Mouse (Mus musculus) embryonic fibroblast, embryonic 13.5 days (primary cell): Measurements from ENCODE around the gene Akap11. TPM values are rescaled to one million over a fixed set of nuclear protein-coding genes. Genes with fewer than 3 reads are reported as not detected.

Experiments
- H3K27ac ChIP-seq: 2 replicates; pipeline ENCODE4 v1.5.1; 2012; ENCODE audit warnings: low read length, control low read depth, inconsistent platforms; ENCODE audit not compliant: insufficient read depth
- H3K4me1 ChIP-seq: 2 replicates; pipeline ENCODE4 v1.6.1; 2011; ENCODE audit warnings: low read length; ENCODE audit not compliant: control insufficient read depth, insufficient read depth
- H3K4me3 ChIP-seq: 2 replicates; pipeline ENCODE4 v1.5.1; 2011; ENCODE audit warnings: mild to moderate bottlenecking, control low read depth, low read length; ENCODE audit not compliant: insufficient read depth
- CTCF ChIP-seq: IDR thresholded peaks from 2 replicates; pipeline ENCODE4 v1.5.1; 2011; ENCODE audit warnings: mild to moderate bottlenecking, control low read depth, low read length, moderate library complexity, borderline replicate concordance; ENCODE audit not compliant: insufficient read depth
- POLR2A ChIP-seq: IDR thresholded peaks from 2 replicates; pipeline ENCODE4 v1.6.1; 2011; ENCODE audit warnings: low read depth, mild to moderate bottlenecking, control low read depth, low read length, moderate library complexity
- polyA plus RNA-seq: library from polyadenylated mRNA; stranded (reverse); fragments of >200 nt; gene quantifications from 2 replicates; pipeline ENCODE4 v1.2.4, GENCODE M21; 2011; ENCODE audit warnings: low read depth; ENCODE audit not compliant: missing spikeins, insufficient read length

Akap11 gene
- polyA plus RNA-seq, 1 experiment = 59.1 TPM

- TF ChIP-seq POLR2A (no peak), CTCF (no peak)
- H3K27ac ChIP-seq = no peak overlapping the region
- no peaks in the 10 kb centered on the region for H3K4me1 ChIP-seq
- H3K4me3 ChIP-seq = no peak overlapping the region
Measured at GRCm38 (mm10) chr14:78553661-78554060, 17.1 kb upstream of the Akap11 start.

- Histone ChIP-seq H3K27ac (no peak overlapping the region), H3K4me3 (no peak overlapping the region), H3K4me1 (no peaks in the 10 kb centered on the region)
- TF ChIP-seq POLR2A (no peak), CTCF (no peak)
Measured at GRCm38 (mm10) chr14:78548807-78549206, 12.2 kb upstream of the Akap11 start.

- Histone ChIP-seq H3K4me3 (no peak overlapping the region), H3K27ac (no peak overlapping the region), H3K4me1 (no peaks in the 10 kb centered on the region)
- no peak for TF ChIP-seq CTCF
- no peak for TF ChIP-seq POLR2A
Measured at GRCm38 (mm10) chr14:78541319-78541718, 4.7 kb upstream of the Akap11 start.

DNA sequence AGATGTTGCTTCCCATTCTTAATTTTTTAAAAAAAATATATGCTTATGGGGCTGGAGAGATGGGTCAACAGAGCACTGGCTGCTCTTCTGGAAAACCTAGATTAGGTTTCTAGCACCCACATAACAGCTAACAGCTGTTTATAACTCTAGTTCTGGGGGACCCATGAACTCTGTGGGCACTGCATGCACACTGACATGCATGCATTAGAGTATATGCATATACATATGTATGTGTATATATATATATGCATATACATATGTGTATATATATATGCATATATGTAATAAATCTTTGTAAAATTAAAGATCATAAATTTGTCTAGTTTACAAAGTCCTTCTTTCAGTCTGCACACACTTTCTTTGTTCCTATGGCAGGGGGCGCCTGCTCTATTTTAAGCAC is 3.2 kb upstream of the Akap11 start:
- no peak overlapping the region for H3K27ac ChIP-seq
- no peak for TF ChIP-seq POLR2A
- no peak for TF ChIP-seq CTCF
- H3K4me3 ChIP-seq = no peak overlapping the region
- H3K4me1 ChIP-seq = no peaks in the 10 kb centered on the region; the same call in 1 of the 2 replicates

DNA sequence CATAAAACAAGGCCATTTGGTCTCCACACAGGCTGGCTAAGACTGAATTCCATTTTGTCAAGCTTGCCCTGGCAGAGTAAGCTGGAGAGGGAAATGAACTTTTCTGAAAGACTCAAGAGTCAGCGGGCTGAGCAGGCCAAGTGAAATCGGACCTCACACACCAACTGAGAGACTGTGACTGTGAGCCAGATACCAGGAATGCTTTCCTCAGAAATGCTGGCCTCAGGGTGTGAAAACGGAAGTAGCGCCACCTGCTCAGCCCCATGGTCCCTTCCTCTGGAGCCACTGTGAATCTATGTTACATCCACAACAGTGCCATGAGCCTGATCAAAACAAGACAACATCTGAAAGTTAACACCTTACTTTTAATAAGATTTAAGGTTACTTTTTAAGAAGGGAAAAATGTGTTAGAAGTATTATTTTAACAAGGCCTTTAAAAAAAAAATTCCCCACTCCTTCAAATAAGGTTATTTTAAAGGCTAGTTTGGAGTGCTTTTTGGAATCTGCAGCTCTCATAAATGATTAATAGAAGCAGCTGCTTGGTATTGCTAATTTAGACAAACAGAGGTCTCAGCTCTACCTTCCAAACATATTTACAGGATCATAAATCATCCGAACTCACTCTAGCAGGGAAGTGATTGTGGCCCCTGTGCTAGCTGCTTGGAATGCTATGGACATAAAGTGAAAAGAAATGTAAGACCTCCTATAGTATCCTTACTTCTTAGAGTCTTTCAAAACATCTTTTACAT is 2.1 kb upstream of the Akap11 start:
- H3K4me3 ChIP-seq = no peak overlapping the region
- TF ChIP-seq CTCF (no peak), POLR2A (0 out of 2 replicates have a peak, but pooled peaks have one; percentile 34)
- peaks cover 4% of the 10 kb centered on the region for H3K4me1 ChIP-seq
- peak overlapping the region; percentile 22; the same call in 1 of the 2 replicates for H3K27ac ChIP-seq

GRCm38 (mm10) chr14:78537551-78537950 is 943 bp upstream of the Akap11 start:
- TF ChIP-seq POLR2A (no peak), CTCF (no peak)
- Histone ChIP-seq H3K4me1 (peaks cover 4% of the 10 kb centered on the region), H3K27ac (peak overlapping the region; percentile 22), H3K4me3 (no peak overlapping the region)

DNA sequence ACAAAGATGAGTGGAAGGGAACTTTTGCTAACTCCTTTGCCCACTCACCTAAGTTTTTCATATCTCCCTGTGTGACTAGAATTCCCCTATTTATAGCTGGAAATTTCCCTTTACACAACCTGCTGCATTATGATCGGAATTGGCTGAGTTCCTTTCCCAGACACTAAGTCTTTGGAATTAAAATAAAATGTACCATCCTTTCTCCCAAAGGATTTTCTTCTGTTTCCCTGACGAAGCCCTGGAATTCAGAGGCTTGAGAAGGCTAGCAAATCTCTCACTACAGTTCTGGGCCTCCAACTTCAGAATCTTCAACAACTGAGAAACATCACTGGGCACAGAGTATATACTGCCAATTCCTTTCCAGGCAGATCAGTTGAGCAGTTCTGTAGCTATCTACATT is 1.2 kb downstream of the Akap11 start:
- H3K27ac ChIP-seq = no peak overlapping the region
- no peak for TF ChIP-seq CTCF
- no peak for TF ChIP-seq POLR2A
- peaks cover 4% of the 10 kb centered on the region for H3K4me1 ChIP-seq
- peak overlapping the region; percentile 98 for H3K4me3 ChIP-seq

DNA sequence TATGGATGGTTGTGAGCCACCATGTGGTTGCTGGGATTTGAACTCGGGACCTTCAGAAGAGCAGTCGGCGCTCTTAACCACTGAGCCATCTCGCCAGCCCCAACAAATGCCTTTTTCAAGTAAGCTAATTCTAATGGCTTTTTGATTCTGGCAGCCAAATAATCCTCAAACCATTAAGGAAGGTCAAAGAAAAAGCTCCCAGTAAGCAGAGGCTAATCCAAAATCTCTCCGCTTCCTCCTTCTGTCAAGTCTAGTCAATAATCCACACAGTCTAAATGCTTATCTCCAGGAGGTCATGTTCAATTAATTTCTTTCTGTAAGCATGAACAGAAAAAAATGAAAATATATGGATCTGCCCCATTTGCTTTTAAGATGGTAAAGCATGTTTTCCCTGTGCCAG is 2.0 kb downstream of the Akap11 start:
- TF ChIP-seq POLR2A (no peak), CTCF (no peak)
- Histone ChIP-seq H3K27ac (no peak overlapping the region), H3K4me1 (peaks cover 4% of the 10 kb centered on the region), H3K4me3 (no peak overlapping the region)

DNA sequence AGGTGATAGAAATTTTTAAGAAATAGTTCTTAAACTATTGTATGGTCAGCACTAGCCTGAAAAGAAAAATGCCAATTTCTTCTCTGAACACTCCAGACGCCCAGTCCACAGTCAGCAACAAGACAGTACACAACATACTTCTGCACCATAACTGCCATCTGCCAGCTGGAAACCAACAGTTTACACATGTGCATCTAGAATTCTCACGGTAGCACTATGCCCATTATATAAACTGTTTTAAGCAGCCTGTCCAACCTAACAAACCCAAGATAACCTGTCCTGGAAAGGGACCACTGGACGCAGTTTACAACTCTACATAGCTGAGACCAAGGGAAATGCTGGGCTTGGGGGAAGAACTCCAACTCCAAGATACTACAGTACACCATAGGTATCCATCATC is 2.9 kb downstream of the Akap11 start:
- H3K4me1 ChIP-seq = peaks cover 4% of the 10 kb centered on the region
- TF ChIP-seq CTCF (no peak), POLR2A (no peak)
- no peak overlapping the region for H3K4me3 ChIP-seq
- H3K27ac ChIP-seq = no peak overlapping the region

- no peak overlapping the region for H3K4me3 ChIP-seq
- H3K4me1 ChIP-seq = peaks cover 4% of the 10 kb centered on the region
- TF ChIP-seq POLR2A = no peak
- no peak for TF ChIP-seq CTCF
- H3K27ac ChIP-seq = no peak overlapping the region
Measured at GRCm38 (mm10) chr14:78532345-78532744, 4.3 kb downstream of the Akap11 start.

DNA sequence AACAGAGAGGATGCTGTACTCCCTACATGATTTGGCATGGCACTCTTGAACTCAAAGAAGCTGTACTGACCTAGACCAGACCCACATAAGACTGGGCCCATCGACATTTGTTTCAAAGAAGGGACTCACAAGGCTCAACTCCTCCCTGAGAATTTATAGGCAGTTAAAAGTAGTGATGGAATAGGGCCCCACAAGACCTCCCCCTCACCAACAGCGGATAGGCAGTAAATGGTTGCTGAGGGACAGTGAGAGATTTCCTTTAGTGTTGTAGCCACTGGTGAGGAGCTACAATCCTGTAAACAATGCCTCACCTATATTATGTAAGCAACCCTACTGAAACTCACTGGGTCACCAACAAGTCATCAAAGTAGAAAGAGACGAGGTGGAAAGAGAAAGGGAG is 6.4 kb downstream of the Akap11 start:
- peaks cover 4% of the 10 kb centered on the region for H3K4me1 ChIP-seq
- no peak for TF ChIP-seq CTCF
- H3K4me3 ChIP-seq = no peak overlapping the region
- H3K27ac ChIP-seq = no peak overlapping the region
